Mouse (Mus musculus) embryonic facial prominence, embryonic 13.5 days (tissue): ENCODE measurements around the gene Ptov1. TPM values are rescaled to one million over a fixed set of nuclear protein-coding genes. Genes with fewer than 3 reads are reported as not detected.
A peak's percentile ranks its signal among the peaks of the same experiment; 100 is the strongest.

Experiments used
- ATAC-seq: fragments of 200-750 bp; cut with Nextera tagmentation; 2 replicates; pipeline ENCODE4 v1.8.0; 2017; ENCODE audit warnings: low read depth; ENCODE audit not compliant: insufficient number of reproducible peaks, insufficient read depth, low FRiP score, low TSS enrichment
- H3K27ac ChIP-seq: fragments of 300-500 bp; sonication (generic); 2 replicates; pipeline ENCODE4 v1.5.1; 2015; ENCODE audit warnings: moderate library complexity, mild to moderate bottlenecking, inconsistent platforms
- H3K27me3 ChIP-seq: fragments of 300-500 bp; sonication (generic); 2 replicates; pipeline ENCODE4 v1.6.1; 2015; ENCODE audit warnings: mild to moderate bottlenecking, inconsistent platforms
- H3K36me3 ChIP-seq: fragments of 300-500 bp; sonication (generic); 2 replicates; pipeline ENCODE4 v1.6.1; 2015; ENCODE audit warnings: mild to moderate bottlenecking, inconsistent platforms
- H3K4me1 ChIP-seq: fragments of 300-500 bp; sonication (generic); 2 replicates; pipeline ENCODE4 v1.6.1; 2015; ENCODE audit warnings: inconsistent platforms
- H3K4me2 ChIP-seq: fragments of 300-500 bp; sonication (generic); 2 replicates; pipeline ENCODE4 v1.6.1; 2015; ENCODE audit warnings: moderate library complexity, mild to moderate bottlenecking, inconsistent platforms
- H3K4me3 ChIP-seq: fragments of 300-500 bp; sonication (generic); 2 replicates; pipeline ENCODE4 v1.5.1; 2015; ENCODE audit warnings: mild to moderate bottlenecking, inconsistent platforms
- H3K9ac ChIP-seq: fragments of 300-500 bp; sonication (generic); 2 replicates; pipeline ENCODE4 v1.6.1; 2015; ENCODE audit warnings: mild to moderate bottlenecking, inconsistent platforms
- H3K9me3 ChIP-seq: fragments of 300-500 bp; sonication (generic); 2 replicates; pipeline ENCODE4 v1.6.1; 2016; ENCODE audit warnings: inconsistent platforms
- WGBS: fragments of 180-500 bp; shearing (Covaris S2); methylation state at CpG from one replicate; pipeline ENCODE4 v1.1.7; 2015; ENCODE audit warnings: mixed read lengths; 5-methylcytosine and 5-hydroxymethylcytosine counted together
- polyA plus RNA-seq: library from polyadenylated mRNA; unstranded; fragments of >200 nt; fragmentation: Nextera tagmentation; extraction: Ambion mirVana; gene quantifications from 2 replicates; pipeline ENCODE4 v1.2.1, GENCODE M21; 2015

Ptov1 gene
- polyA plus RNA-seq, 1 experiment from 2014 or later = 526 TPM

DNA sequence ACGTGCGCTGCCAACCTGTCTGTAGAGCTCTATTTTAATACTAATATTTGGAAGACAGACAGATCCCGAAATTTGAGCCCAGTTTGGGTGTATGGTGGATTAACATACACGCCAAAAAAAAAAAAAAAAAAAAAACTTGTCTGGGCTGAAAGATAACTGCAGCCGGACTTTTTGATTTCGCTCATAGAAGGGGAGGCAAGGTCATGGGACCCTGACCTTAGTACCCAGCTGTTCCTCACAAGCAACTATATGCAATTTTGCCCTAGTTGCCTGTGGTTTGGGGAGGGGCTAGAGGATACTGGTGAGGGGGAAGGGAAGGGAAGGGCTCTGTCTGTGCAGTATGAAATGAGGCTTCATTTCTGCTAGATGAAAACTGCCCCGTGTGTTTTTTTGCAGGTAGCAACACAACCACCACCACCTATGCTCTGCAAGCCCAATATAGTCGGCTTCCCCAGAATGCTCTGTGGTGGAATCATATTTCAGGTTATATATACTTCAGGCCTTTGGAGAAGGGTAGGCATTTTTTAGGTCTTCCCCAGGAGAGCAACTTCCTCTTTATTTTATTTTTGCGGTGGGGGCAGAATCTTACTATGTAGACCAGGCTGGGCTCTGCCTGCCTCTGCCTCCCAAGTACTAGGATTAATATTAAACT is 13.2 kb downstream of the Ptov1 start:
- Histone ChIP-seq H3K9ac (peak overlapping the region; percentile 89), H3K27me3 (no peaks in the 10 kb centered on the region), H3K36me3 (peaks cover 16% of the 10 kb centered on the region), H3K4me1 (peaks cover 67% of the 10 kb centered on the region), H3K27ac (peak overlapping the region; percentile 95), H3K4me3 (peak overlapping the region; percentile 78), H3K9me3 (no peaks in the 10 kb centered on the region), H3K4me2 (peak overlapping the region; percentile 89)
- no peak for ATAC-seq
- 64% methylated on average over 9 of the region's 9 CpGs for WGBS

DNA sequence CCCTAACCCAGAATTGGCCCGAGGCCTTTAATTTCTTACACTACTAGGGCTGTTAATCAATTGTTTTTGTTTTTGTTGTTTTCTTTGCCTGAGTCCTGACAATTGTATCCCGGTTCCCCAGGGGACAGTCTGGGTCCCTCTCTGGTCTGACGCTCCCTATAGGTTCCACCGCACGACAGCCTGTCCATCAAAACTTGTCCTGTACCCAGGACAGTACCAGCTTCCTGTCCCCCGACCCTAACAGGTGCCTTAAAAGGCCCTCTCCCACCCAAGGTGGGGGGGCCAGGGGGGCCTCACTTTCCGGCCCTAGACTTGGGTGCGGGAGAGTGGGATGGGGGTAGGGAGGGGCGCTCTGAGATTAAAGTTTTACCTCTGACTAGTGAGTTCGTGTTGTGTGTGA is 14.6 kb downstream of the Ptov1 start:
- no peaks in the 10 kb centered on the region for H3K27me3 ChIP-seq
- 40% methylated on average over 10 of the region's 10 CpGs for WGBS
- ATAC-seq = no peak
- H3K4me3 ChIP-seq = peak overlapping the region; percentile 51
- H3K9me3 ChIP-seq = no peaks in the 10 kb centered on the region
- H3K36me3 ChIP-seq = peaks cover 12% of the 10 kb centered on the region
- peaks cover 69% of the 10 kb centered on the region for H3K4me1 ChIP-seq
- H3K27ac ChIP-seq = peak overlapping the region; percentile 88
- H3K4me2 ChIP-seq = peak overlapping the region; percentile 90
- peak overlapping the region; percentile 69 for H3K9ac ChIP-seq

DNA sequence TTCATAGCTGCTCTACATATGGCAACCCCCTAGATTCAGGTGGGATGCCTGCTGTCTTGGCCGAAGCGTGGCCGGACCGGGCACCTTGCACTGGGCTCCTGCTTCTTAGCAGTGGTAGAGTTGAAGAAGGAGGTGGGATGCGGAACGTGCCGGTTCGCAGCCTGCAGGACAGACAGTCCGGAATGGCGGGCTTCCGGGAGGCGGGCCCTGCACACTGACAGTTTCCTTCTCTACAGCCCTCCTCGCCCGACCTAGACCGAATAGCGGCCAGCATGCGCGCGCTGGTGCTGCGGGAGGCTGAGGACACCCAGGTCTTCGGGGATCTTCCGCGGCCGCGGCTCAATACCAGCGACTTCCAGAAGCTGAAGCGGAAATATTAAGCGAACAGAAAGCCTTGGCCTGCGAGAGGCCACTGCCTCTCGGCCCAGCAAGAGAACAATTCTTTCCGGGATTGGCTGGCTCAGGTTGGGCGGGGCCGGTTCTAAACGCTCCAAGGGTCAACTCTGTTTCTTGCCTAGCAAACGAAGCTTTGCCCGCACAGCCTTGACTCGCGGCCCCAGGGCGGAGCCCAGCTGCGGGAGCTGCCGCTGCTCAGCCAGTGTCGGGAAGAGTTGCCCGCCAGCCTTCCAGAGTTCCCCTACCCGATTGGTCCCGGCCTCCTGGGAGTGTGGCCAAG is 15.1 kb downstream of the Ptov1 start:
- peak overlapping the region; percentile 90 for H3K4me2 ChIP-seq
- no peaks in the 10 kb centered on the region for H3K27me3 ChIP-seq
- H3K4me1 ChIP-seq = peaks cover 69% of the 10 kb centered on the region
- H3K36me3 ChIP-seq = peaks cover 12% of the 10 kb centered on the region
- peak overlapping the region; percentile 51 for H3K4me3 ChIP-seq
- ATAC-seq = 0 out of 2 replicates have a peak, but pooled peaks have one; percentile 23
- peak overlapping the region; percentile 88 for H3K27ac ChIP-seq
- WGBS = 1% methylated on average over 45 of the region's 45 CpGs
- peak overlapping the region; percentile 69 for H3K9ac ChIP-seq
- H3K9me3 ChIP-seq = no peaks in the 10 kb centered on the region

DNA sequence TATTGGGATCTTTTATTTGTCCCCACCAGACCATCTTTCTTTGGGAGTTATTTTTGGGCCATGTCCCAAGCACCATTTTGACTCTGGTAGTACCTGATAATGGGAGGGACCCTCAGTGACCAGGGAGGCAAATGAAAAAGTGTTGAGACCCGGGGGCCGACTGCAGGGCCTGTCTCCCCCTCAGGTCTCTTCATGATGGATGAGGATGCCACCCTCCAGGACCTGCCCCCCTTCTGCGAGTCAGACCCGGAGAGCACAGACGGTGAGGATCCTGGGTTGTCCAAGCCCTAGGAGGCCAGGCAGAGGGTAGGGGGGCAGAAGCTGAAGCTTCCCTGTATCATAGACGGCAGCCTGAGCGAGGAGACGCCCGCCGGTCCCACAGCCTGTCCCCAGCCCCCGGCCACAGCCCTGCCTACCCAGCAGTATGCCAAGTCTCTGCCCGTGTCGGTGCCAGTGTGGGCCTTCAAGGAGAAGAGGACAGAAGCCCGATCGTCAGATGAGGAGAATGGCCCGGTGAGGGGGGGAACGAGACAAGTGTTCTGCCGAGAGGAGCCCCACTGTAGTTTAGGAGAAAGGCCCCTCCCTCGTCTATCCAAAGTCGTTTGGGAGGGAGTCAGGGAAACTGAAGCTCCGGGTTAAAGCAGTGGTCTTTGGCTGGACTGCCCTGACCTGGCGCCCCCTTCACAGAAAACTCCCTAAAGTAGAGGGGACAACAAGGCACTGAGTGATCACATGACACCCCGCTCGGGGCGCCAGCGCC is 15.8 kb downstream of the Ptov1 start:
- Histone ChIP-seq H3K4me1 (peaks cover 69% of the 10 kb centered on the region), H3K27ac (peak overlapping the region; percentile 88), H3K27me3 (no peaks in the 10 kb centered on the region), H3K4me2 (peak overlapping the region; percentile 90), H3K9ac (peak overlapping the region; percentile 69), H3K36me3 (peaks cover 12% of the 10 kb centered on the region), H3K9me3 (no peaks in the 10 kb centered on the region), H3K4me3 (peak overlapping the region; percentile 51)
- no peak for ATAC-seq
- 36% methylated on average over 26 of the region's 26 CpGs for WGBS

DNA sequence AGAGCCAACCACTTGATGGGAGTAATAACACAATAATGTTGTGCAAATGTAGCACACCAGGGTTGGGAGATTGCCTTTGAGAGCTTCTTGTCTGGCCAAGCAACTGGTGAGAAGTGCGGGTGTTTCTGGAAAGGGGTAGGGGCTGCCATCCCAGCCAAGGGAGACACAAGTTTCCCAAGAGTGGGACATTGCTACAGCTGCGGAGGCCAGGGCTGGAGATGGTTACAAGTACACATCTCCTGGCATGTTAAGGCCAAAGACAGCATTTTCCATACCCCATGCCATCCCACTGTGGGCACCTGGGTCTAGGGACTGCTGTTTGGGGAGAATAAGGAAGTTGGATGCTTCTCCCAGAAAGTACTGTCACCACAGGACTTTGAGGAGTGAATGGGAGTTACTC is 16.5 kb downstream of the Ptov1 start:
- Histone ChIP-seq H3K9ac (0 out of 2 replicates have a peak overlapping the region, but pooled peaks have one; percentile 69), H3K4me2 (no peak overlapping the region), H3K9me3 (no peaks in the 10 kb centered on the region), H3K36me3 (peaks cover 12% of the 10 kb centered on the region), H3K27me3 (no peaks in the 10 kb centered on the region), H3K27ac (no peak overlapping the region), H3K4me3 (no peak overlapping the region), H3K4me1 (peaks cover 64% of the 10 kb centered on the region)
- WGBS = 92% methylated on average over 2 of the region's 2 CpGs
- ATAC-seq = no peak

DNA sequence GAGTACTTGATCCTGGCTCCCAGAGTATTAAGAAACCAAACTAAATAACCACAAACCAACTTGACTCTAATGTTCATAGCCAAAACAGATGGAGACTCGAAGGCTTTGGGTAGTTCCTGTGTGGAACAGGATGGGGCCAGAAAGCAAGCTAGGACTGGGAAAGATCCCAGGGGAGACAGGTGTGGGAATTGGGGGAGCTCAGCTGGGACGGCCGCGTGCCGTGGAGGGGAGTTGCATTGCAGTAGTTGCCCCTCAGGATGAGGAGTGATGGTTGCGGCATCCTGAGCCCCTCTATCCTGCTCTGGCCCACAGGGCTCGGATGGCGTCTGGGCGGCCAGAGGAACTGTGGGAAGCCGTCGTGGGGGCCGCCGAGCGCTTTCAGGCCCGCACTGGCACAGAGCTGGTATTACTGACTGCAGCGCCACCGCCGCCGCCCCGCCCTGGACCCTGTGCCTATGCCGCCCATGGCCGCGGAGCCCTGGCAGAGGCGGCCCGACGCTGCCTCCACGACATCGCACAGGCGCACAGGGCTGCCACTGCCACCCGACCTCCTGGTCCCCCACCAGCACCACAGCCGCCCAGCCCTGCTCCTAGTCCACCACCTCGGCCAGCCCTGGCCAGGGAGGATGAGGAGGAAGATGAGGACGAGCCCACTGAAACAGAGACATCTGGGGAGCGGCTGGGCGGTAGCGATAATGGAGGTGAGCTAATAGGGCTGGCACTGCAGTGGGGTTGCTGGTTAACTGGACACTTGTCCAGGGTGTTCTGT is 17.1 kb downstream of the Ptov1 start:
- Histone ChIP-seq H3K27ac (no peak overlapping the region), H3K9ac (0 out of 2 replicates have a peak overlapping the region, but pooled peaks have one; percentile 28), H3K36me3 (peaks cover 12% of the 10 kb centered on the region), H3K27me3 (no peaks in the 10 kb centered on the region), H3K4me3 (no peak overlapping the region; the same call in 1 of the 2 replicates), H3K9me3 (no peaks in the 10 kb centered on the region), H3K4me2 (no peak overlapping the region), H3K4me1 (peaks cover 64% of the 10 kb centered on the region)
- WGBS = 90% methylated on average over 36 of the region's 36 CpGs
- ATAC-seq = no peak

DNA sequence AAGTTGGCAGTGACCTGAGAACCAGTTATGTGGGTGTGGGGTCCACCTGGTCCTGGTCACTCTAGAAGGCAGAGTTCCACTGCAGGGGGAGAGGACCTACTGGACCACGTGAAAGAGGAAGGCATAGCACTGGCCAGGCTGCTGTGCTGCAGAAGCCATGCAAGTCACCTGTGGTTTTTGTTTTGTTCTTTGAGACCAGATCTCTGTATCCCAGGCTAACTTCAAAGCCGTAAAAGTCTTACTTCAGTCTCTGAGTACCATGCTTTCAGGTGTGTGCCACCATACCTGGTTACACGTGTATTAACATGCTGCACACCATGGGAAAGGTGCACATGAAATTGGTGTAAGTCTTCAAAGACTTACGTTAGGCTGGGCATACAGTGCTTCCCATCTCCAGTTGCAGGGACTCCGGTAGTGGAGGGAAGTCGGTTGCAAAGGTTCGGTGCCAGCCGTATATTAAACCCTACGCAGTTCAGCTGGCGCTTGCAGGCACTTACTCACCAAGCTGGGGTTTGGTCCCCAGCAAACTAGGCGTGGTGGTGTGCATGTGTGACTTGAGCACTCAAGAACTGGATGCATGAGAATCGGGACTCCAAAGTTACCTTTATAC is 17.9 kb downstream of the Ptov1 start:
- 88% methylated on average over 12 of the region's 12 CpGs for WGBS
- no peak for ATAC-seq
- H3K9ac ChIP-seq = peak overlapping the region; percentile 83; the same call in 1 of the 2 replicates
- H3K27ac ChIP-seq = no peak overlapping the region
- no peaks in the 10 kb centered on the region for H3K9me3 ChIP-seq
- H3K27me3 ChIP-seq = no peaks in the 10 kb centered on the region
- H3K4me3 ChIP-seq = no peak overlapping the region
- H3K4me2 ChIP-seq = peak overlapping the region; percentile 91; the same call in 1 of the 2 replicates
- H3K36me3 ChIP-seq = peaks cover 14% of the 10 kb centered on the region
- peaks cover 65% of the 10 kb centered on the region for H3K4me1 ChIP-seq

DNA sequence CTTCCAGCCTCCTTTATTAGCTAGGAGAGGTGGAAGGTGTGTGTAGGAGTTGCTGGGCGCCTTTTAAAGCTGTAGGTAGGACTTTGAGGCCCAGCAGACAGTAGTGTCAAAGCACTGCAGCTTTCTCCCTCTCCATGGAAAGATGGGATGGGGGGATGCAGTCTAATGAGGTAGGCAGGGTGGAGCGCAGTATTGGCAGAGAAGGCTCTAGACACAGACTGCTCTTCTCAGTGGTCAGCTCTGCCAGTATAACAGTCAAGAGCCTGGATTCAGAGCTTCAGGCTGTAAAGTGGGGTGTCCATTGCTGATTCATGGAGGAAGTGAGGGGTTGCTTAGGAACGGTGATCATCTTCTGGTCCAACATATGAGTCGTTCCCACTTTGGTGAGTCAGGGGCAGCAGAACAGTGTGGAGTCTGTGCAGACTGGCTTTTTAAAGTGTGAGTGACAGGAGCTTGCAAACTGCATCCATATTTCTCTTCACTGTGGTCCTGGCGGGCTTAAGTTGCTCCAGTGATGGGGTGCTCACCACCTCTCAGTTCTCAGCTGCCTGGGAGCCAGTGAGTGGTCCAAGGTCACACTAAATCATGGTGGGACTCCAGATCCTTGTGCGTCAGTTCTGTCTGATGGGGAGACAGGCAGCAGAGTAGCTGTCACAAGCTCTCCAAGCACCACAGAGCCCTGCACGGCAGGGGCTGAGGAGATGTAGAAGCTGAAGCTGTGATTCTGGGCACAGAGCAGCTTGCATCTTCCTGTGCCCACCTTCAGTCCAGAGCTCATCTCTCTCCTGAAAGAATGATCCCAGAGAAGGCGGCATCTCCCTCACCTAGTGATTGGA is 18.6 kb downstream of the Ptov1 start:
- Histone ChIP-seq H3K4me1 (peaks cover 59% of the 10 kb centered on the region), H3K27ac (peak overlapping the region; percentile 97), H3K27me3 (no peaks in the 10 kb centered on the region), H3K9me3 (no peaks in the 10 kb centered on the region), H3K36me3 (peaks cover 21% of the 10 kb centered on the region), H3K4me3 (peak overlapping the region; percentile 75), H3K4me2 (peak overlapping the region; percentile 91), H3K9ac (peak overlapping the region; percentile 83)
- 81% methylated on average over 8 of the region's 8 CpGs for WGBS
- ATAC-seq = no peak

DNA sequence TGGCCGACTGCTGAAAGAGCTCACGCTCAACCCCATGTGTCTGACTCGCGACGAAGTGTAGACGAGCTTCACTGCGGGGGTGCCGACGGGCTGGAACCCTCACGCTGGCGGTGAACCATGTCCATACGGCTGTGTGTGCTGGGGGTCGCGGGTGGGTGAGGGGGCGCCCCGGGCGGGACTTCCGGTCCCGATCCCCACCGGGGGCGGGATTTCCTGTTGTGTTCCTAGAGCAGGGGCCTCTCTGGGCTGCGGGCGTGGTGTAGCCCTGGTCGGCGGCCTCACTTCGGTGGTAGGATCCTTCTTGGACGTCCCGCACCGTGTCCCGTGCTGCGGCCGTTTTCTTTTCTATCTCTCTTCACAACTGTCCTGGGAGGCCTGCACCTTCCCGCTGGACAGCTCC is 19.4 kb downstream of the Ptov1 start:
- Histone ChIP-seq H3K36me3 (peaks cover 29% of the 10 kb centered on the region), H3K4me2 (peak overlapping the region; percentile 91), H3K9me3 (no peaks in the 10 kb centered on the region), H3K4me3 (peak overlapping the region; percentile 75), H3K27ac (peak overlapping the region; percentile 97), H3K9ac (peak overlapping the region; percentile 83), H3K4me1 (peaks cover 53% of the 10 kb centered on the region), H3K27me3 (no peaks in the 10 kb centered on the region)
- under 1% methylated on average over 33 of the region's 33 CpGs for WGBS
- ATAC-seq = peak; percentile 43

DNA sequence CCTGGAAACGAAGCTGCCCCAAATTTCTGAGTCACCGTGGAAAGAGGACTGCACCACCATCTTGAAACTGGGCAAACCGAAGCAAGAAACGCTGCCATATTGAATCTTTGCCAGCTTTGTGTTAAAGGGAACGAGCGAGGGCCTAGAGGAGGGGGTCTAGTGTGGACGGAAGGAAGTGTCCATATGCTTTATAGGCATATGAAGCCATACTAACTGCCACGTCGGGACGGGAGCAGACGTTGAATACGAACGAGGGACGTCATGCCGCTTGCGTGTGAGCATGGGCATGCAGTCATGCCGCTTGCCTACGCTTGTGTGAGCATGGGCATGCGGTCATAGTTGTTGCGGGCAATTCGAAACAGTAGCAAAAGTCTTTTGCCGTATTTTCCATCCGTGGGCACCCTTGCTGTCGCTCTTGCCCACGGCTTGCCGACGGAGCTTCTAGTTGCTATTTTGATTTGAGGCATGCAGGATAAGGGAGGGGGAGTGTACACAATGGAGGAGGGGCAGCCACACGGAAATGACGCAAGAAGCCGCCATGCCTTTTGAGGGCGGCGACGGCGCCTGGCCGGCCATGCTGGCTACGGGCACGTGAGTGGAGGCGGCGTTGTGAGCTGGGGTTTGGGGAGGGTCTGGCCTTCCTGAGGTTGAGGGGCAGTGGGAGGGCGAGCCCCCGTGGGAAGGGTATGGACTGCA is 20.0 kb downstream of the Ptov1 start:
- Histone ChIP-seq H3K27ac (peak overlapping the region; percentile 97), H3K27me3 (no peaks in the 10 kb centered on the region), H3K4me2 (peak overlapping the region; percentile 91), H3K36me3 (peaks cover 35% of the 10 kb centered on the region), H3K9ac (peak overlapping the region; percentile 83), H3K4me1 (peaks cover 48% of the 10 kb centered on the region), H3K9me3 (no peaks in the 10 kb centered on the region), H3K4me3 (peak overlapping the region; percentile 75)
- WGBS = under 1% methylated on average over 41 of the region's 41 CpGs
- peak; percentile 71 for ATAC-seq
